Mouse (Mus musculus) cortical plate, adult 2 months (tissue): ENCODE measurements around the gene Zbtb16.

Experiments used
- CTCF ChIP-seq: fragments of 200-500 bp; IDR thresholded peaks from 2 replicates; pipeline ENCODE4 v1.5.1; 2011; ENCODE audit warnings: mild to moderate bottlenecking, control low read depth, low read length; ENCODE audit not compliant: insufficient read depth; ENCODE audit errors: extremely low read depth
- POLR2A ChIP-seq: fragments of 200-500 bp; IDR thresholded peaks from 2 replicates; pipeline ENCODE4 v1.6.1; 2011; ENCODE audit warnings: mild to moderate bottlenecking, low read length, control low read depth; ENCODE audit not compliant: insufficient read depth; ENCODE audit errors: extremely low read depth

DNA sequence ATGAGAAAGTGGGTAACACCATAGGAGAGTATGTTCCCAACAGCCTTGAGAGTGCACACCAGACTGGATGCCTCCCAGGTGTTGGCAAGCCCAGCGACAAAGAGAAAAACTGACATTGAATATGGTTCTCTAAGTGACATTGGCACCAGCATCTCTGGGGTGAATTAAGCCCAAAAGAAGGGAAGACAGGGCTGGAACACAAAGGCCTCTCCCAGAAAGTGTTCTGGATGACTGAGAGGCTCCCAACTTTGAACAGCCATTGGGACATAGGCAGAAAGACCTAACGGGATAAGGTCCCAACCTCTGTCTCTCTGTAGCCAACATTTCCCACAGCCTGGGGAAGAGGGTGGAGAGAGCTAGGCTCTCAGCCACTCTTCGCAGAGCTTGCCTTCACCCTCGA lies 2.0 kb downstream of the Zbtb16 start:
- TF ChIP-seq CTCF = no peak
- no peak for TF ChIP-seq POLR2A
